Mouse (Mus musculus) urinary bladder, postnatal 36 days (tissue): Measurements from ENCODE around the gene Cfap74.
"Not testable (repeated sequence)": the region's sequence is repeated elsewhere in the genome, so short reads cannot be mapped to it uniquely, and the experiment has no call there.

Experiments used
- DNase-seq, 2 experiments: peaks; one replicate each; pipeline ENCODE4 v3.0.0; 2022; ENCODE audit warnings: low spot score in 2 of 2, mixed read lengths in 1 of 2

Gene Cfap74

DNA sequence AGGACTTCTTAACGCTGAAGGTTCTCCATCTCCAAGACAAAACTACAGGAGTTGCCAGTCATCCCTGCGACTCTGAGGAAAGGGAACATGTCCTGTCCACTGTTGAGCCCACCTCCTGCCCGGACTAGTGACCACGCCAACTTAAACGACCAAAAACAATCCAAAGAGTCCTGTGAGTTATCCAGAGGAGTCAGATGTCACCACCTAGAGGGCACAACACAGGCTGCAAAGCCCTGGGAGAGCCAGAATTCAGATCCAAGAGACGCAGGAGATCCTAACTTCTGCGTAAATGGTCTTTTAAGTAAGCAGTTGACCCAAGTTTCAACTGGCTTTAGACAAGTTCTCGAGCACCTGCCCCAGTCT, 314 bp upstream of the Cfap74 start:
- DNase-seq, result no peak

DNA sequence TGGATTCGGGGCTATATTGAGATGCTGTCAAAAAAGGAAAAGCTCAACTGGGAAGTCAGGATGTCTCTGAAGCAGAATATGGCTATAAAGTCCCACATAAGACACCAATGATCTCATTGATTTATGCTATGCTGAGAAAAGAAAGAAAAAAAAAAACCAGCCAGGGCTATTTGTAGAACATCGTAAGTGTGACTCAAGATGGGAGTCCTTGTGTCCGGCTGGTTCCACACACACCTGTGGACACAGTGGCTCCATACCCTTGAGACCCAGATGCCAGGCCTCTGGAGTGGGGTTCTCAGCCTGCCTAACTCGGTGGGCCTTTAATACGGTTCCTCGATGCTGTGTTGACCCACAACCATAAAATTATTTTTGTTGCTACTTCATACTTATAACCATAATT, 3.1 kb downstream of the Cfap74 start:
- DNase-seq, result no peak

DNA sequence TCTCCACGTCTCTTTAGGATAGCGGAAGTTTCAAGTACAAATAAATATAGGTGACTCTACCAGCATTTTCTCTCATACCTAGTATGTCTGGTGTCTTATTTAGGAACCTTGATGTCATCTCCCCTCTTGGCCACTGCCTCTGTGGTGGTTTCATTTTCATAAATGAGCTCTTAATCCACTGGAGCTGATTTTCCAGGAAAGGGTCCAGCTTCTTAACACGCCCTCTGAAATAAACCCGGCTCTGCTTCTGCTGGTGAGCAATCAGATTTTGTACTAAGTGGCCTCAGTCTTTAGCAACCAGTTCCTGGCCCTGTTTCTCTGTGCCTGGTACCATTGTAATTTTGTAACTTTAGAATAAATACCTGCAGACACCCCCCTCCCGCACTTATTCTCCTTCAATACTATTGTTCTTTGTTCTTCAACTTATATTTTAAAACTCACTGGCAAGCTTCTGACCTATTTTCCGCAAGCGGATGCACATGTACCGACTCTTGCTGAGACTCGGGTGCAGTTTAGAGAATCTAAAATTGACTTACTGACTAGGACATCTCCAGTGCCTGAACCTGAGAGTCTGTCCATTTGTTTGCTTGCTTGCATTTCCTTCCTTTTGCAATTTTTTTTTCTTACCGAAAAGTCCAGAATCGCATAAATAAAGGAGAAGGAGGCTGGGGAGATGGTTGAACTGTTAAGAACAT, 4.8 kb downstream of the Cfap74 start:
- no peak for DNase-seq

DNA sequence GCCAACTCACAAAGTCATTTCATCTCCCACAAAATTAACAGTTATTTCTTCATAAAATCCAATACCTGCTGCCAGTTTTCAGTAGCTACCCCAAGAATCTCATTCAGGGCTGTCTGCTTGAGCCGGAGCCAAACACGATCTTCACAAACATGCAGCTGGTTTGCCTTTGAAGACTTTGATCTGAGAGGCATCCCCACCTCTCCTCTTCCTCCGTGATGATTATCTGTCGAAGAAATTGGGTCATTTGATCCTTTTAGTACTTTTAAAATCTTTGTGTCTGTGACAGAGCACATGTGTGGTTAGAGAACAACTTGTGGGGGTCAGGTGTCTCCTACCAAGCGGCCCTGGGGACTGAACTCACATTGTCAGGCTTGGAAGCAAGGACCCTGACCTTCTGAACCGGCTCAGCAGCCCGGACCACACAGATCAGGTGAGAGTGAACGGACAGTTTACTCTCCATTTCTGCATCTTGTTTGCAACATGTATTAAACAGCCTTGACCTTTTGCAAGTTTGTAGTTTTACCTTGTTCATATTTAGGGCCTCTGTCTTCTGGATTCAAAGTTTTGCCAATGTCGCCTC, 5.8 kb downstream of the Cfap74 start:
- no peak for DNase-seq

DNA sequence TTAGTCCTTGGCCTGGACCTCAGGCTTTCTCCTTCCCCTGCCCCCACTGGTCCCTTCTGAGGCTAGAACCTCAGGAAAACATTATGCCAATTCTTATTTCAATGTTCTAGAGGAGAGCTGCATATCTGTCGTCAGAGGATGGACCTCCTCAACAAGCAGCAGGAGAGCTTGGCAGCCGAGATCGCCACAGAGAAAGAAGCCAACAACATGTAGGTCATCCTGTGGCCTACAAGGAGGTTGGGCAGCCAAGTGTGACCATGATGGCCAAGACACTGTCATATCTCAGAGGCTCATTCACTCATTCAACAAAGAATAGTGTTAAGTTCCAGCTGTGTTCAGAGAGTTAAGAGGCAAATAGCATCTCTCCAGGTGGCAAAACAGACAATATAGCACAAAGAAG, 11.1 kb downstream of the Cfap74 start:
- no peak for DNase-seq

DNA sequence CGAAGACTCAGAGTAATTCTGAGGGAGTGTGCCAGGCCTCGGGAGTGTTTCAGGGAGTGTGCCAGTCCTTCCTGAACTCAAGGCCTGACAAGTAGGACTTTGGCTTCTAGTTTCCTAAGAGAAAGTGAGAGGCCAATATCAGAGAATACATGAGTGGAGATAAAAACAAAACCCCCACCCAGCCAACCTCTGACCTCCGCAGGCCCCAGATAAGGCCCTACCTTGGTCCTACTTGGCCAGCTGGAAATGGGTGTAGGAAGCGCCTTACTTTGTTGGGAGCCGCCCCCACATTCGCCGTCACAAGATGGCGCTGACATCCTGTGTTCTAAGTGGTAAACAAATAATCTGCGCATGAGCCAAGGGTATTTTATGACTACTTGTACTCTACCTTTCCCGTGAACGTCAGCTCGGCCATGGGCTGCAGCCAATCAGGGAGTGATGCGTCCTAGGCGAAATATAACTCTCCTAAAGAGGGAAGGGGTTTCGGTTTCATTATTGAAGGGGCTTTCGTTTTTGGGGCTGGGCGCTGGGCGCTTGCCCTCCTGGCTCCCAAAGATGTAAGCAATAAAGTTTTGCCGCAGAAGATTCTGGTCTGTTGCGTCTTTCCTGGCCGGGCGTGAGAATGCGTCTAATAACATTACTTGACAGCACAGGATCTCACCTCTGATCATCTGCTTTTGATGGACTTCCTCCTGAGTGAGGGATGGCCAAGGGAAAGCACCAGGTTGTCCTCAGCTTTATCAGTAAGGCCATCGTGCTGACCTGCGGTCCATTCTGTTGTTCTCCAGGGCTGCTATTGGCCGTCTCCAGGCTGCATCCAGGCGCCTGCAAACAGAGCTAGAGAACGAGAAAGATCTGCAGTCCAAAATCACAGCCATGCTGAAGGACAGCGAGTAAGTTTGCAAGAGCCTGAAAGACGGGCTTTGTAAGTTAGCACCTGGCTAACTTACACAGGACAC, 12.7 kb downstream of the Cfap74 start:
- not testable (repeated sequence) for DNase-seq

DNA sequence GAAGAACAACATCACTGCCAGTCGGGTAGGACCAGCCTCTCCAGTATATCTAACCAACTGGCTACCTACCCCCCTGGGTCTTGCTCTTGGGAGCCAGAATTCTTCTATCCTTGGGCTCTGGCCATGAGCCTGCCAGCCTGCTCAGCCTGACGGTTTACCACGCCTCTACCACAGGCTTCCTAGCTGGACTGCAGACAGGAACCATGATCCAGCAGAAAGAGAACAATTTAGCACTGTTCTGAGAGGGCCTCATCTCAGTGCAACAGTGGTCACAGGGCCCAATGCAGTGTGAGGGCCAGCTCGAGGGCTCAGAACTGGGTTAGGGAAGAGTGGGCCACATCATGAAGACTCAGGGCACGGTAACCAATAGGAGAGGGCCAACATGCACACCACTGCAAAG, 15.0 kb downstream of the Cfap74 start:
- DNase-seq, result no peak

DNA sequence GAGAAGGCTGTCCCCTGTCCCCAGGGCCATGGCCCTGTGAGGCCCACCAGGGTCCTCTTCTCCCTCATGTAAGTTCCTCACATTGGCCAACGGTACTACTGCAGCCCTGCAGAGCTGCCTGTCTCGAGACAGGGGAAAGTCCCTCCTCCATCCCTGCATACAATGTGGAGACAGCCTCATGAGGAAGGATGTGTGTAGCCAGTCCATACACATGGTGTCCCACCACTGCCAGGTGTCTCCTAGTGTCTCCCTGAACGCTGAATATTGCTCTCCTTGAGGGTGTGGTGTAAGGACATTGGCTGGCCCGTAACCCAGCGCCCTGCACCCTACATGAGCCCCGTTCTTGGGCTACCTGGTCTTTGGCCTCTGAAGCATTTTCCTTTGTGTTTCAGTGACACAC, 17.3 kb downstream of the Cfap74 start:
- DNase-seq, result no peak

DNA sequence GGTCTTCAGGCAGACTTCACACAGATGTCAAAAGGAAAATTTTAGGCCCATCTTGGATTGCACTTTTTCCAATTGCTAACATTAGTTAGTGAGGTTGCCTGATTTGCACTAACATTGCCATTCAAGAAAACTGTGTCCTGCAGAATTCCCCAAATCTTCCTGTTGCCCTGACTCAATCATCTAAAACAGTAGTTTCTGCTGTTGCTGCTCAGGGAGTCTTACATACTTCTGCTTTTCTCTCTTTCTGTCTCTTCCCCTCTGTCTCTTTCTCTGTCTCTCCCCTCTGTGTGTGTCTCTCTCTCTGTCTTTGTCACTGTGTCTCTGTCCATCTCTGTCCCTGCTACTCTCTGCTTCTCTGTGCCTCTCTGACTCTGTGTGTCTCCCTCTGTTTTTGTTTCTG, 19.5 kb downstream of the Cfap74 start:
- DNase-seq, result no peak

DNA sequence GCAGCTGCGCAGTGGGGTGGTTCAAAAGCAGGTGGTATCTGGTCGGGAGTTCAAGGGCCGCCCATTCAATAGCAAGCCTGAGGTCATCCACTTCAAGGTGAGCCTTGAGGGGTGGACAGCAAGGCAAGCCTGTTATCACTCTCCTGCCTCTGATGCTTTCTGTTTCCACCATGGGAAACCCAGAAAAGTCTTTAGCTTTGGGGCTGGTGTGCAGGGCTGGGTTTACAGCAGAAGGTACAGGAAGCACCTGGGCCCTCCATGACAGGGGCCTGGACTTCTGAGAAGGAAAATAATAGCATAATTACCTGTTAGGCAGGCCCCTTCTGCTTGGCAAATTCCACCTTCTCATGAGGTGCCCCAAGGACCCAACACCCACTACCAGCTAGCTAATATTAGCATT, 20.2 kb downstream of the Cfap74 start:
- DNase-seq, result no peak

DNA sequence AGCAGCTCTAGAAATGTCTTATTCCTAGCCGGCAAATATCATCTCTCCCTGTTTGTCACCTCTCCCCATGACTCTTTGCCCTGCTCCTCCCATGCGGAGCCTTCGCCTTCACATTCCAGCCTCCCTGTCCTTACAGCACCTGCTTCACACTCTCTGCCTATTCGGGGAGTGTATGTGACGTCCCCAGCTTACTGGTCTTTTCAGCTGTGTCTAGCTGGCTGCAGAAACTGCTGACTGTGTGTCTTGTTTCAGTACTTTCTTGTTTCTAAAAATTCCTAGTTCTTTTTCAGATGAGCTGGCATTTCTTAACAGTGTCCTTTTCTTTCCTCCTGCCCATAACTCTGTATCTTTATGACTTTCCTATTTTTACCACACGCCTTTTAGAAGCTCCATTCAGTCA, 23.4 kb downstream of the Cfap74 start:
- no peak for DNase-seq

DNA sequence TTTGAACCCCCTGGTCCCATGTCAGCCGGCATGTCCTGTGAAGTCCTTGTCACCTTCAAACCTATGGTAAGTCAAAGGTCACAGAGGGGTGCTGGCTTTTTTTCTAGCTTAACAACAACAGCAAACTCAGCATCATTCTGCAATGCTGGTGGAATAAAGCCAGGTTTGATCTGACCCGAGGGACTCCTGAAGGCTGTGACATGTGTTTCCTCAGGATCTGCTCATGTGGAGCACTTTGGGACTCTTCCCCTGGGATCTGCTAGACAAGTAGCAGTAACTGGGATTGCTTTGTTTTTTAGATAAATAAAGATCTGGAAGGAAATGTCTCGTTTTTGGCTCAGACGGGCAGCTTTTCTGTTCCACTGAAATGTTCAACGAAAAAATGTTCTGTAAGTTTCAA, 25.0 kb downstream of the Cfap74 start:
- DNase-seq, result no peak

DNA sequence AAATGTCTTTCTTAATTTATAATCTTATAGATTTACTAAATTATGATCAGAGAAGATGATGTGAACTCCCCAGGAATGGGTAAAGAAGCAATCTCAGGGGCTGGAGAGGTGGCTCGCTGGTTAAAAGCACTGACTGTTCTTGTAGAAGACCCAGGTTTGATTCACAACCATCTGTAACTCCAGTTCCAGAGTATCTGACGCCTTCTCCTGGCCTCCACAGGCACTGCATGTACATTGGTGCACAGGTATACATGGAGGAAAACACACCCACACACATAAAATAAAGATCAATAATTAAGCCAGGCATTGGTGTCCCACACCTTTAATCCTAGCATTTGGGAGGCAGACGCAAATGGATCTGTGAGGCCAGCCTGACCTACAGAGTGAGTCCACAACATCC, 33.8 kb downstream of the Cfap74 start:
- no peak for DNase-seq

DNA sequence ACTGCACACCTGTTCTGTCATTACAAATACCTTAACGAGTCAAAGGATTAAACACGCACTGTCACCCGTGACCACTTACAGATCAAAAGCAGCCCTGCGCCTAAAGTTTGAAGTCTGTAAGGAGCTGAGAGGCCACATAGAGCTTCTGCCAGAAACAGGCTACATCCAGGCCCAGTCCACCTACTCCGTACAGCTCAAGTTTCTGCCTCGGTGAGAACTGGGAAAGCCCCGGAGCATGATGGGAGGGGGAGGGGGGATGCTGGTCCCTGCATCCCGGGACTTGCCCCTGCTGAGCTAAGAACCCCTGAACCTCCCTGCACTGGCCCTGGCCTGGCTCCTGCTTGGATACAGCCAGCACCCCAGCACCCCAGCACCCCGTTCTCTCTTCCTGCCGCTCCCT, 42.6 kb downstream of the Cfap74 start:
- DNase-seq, result no peak

DNA sequence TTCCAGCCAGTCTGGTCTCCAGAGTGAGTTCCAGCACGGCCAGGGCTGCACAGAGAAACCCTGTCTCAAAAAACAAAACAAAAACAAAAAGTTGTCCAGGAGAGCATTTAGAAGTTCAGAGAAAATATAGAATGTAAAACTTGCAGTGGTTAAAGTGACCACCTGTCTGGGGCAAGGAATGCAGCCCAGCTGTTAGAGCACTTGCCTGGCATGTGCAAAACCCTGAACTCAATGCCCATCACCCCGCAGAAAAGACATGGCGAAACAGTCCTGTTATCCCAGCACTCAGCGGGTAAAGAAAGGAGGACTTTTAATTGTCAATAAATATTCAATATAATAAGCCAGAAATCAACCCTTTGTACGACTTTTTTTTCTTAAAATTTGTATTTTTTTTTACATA, 49.6 kb downstream of the Cfap74 start:
- DNase-seq, result no peak

DNA sequence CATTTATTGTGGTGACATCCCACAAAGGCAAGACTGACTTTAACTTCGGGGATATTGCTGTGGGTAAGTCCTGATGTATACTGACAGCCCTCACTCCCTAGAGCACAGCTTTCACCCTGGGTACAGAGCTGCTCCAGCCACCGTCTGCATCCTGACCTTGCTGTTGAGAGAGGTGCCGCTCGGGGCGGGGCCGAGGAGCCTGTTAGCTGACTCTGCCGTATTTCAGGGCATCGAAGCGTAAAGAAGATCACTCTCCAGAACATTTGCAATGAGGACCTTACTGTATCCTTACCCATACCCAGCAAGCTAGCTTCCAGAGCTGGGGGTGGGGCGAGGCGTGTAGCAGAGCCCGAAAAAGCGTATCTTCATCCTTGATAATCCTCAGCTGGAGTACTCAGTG, 54.1 kb downstream of the Cfap74 start:
- no peak for DNase-seq

DNA sequence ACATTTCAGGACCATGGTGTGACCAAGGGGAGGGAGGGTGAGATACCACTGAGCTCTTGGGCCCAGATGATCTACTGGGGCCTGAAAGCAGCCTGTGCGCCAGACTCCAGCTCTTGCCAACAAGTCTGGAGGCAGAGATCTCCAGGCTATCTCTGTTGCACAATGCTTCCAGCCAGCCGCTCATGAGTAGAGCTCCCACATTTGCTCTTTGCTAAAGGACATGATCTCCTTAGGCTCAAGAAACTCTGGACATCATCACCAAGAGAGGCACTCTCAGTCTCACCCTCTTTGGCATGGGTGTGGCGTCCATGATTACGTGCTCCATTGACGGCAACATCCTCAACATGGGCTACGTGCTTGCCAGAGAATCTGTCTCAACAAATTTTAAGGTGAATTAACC, 54.6 kb downstream of the Cfap74 start:
- DNase-seq, result no peak

DNA sequence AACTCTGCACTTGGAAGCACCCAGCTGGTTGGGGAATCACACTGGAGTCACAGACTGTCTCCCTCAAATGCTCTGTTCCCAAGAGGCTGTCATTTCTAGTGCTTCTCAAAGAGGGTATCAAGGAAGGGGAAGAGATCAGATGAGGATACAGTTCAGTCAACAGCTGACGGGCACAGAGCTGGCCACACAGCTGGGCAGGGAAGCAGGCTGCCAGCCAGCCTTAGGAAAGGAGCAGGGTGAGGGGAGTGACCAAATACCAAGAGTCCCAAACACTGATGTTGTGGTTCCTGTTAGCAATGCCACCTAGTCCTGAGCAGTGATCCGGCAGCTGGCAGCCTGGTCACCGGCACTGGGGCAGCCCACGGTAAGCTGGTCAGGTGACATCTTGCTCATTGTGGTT, 55.1 kb downstream of the Cfap74 start:
- DNase-seq, result no peak

DNA sequence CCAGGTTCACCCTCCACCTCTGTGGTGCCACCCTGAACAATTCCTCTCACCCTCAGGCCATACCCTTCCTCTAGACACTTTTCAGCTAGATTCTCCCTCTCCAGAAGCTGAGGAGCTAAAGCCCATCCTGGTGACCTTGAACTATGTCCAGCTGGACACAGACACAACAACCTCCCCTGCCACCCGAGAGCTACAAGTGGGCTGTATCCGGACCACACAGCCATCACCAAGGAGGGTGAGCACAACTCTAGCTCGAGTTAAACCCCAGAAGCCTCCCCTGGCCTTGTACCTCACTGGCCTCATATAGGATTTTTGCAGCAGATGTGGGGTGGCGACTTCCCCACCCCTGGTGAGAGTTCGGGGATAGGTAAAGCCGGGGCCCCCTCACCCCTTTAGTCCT, 56.6 kb downstream of the Cfap74 start:
- DNase-seq, result no peak

DNA sequence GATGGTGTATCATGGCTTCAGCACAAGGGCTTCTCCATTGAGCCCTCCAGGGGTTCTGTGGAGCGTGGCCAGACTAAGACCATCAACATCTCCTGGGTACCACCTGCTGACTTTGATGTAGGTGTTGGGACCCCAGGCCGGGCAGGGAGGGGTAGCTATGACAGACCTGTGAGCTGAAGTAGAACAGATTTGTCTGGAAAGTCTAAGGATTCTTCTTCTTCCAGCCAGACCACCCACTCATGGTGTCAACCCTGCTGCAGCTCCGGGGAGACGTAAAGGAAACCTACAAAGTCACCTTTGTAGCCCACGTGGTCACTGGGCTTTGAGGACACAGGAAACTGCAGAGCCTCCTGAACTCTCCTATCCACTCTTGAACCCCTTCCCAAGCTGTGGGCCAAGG, 57.1 kb downstream of the Cfap74 start:
- no peak for DNase-seq

DNA sequence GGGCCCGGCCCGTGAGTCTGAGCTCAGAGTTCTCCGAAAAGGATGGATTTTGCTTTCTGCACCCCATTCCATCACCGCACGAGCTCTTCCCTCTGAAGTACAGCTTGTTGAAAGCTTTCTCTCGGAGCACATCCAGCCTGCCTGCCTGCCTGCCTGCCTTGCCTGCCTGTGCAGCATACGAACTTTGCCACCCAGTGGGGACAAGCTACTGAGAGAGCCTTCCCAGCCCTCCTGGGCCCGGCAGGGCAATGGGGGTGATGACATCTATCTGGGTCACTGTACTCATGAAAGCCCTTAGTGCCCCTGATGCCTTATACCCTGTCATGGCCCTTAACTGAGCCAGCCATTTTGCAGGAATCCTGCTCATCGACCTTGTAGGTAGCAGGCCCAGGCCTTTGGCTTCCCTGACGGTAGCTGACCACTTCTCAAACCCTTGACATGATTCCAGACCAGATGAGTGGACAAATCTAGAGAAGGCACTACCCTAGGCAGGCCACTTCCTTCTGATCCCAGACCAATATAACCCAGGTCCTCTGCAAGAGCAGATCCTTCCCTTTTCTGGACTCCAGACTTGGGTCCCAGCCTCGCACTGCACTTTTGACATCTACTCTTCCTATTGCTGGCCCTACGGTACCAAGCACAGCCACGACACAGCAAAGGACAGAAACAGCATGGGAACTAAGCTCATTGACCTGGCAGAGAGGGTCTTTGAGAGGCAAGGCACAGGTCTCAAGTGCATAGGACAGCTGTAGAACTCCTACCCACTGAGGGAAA, 58.4 kb downstream of the Cfap74 start:
- DNase-seq, result no peak

DNA sequence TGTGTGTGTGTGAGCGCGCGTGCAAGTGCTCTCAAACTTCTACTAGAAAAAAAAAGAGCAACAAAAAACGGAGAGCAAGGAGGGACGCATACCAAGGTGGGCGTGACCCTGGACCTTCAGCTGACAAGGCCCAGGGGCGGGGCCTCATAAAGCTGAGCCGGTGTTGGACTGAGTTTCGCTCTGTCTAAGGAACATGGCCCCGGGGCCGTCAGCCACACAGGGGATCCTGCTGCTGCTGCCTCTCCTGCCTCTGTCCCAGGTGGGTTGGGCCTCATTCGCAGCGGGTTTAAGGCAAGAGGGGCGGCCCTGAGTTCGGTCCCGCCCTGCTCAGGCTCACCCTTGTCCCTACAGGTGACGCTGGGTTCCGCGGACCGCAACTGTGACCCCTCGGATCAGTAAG, 60.0 kb downstream of the Cfap74 start, which contains the start of gene Tmem52:
Gene Tmem52 (plus strand): TSS at position 163 of the 400 bp plus-strand sequence.
- DNase-seq, result peak in 1 of 2 experiments; percentile 44
